Mouse (Mus musculus): ENCODE data around the gene Aqp1. TPM values are rescaled to one million over a fixed set of nuclear protein-coding genes. Genes with fewer than 3 reads are reported as not detected.

The Aqp1 gene
- total and polyA plus RNA-seq, 3 experiments = 50.3 TPM; not detected in 2

DNA sequence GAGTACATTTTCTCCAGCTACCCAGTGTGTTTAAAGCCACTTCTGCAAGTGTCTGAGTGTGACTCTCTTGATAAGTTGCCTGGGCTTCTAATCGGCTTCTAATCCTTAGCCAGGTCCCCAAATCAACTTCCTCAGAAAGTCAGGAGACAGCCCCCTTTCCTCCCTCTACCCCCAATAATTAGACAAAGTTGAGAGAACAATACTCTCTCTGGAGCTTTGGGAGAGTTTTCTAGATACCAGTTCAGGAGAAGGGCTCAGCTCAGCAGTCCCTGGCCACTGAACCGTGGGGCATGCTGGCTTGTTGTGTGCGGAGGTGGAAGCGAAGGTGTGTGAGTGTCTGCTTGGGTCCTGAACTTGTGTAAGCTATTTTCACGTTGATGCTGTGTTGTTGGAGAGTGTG is 1.0 kb downstream of the Aqp1 start:
- H3K27me3 ChIP-seq (ENCODE audit: insufficient read depth, low read length) = no peaks in the 10 kb centered on the region; the same call in 1 of the 2 replicates
- DNase-seq (ENCODE audit: low spot score) = no peak
- H3K4me1 ChIP-seq (ENCODE audit: insufficient read depth, low read depth, low read length) = no peaks in the 10 kb centered on the region
- ATAC-seq (ENCODE audit: extremely low read depth, insufficient number of reproducible peaks, low FRiP score, poor library complexity, severe bottlenecking) = no peak
- H3K4me3 ChIP-seq (ENCODE audit: low read depth, low read length) = no peak overlapping the region
- TF ChIP-seq TAL1 (conservative IDR thresholded peaks at IDR 0.05; ENCODE audit: low read depth, low read length) (no peak), GATA2 (IDR thresholded peaks at IDR 0.05; ENCODE audit: borderline replicate concordance, low read depth, low read length) (no peak), POLR2AphosphoS5 (IDR thresholded peaks at IDR 0.05; ENCODE audit: insufficient replicate concordance, low read depth, low read length) (no peak), CTCF (IDR thresholded peaks at IDR 0.05; ENCODE audit: low read depth, low read length) (no peak), GATA1 (IDR thresholded peaks at IDR 0.05; ENCODE audit: borderline replicate concordance, low read length) (no peak)
- no peaks in the 10 kb centered on the region for H3K36me3 ChIP-seq (replicated peaks)
- no peaks in the 10 kb centered on the region for H3K9me3 ChIP-seq (replicated peaks)

GRCm38 (mm10) chr6:55338077-55338476 is 1.8 kb downstream of the Aqp1 start:
- Histone ChIP-seq H3K9me3 (replicated peaks) (no peaks in the 10 kb centered on the region), H3K36me3 (replicated peaks) (no peaks in the 10 kb centered on the region), H3K4me3 (ENCODE audit: low read depth, low read length) (no peak overlapping the region), H3K27me3 (ENCODE audit: insufficient read depth, low read length) (no peaks in the 10 kb centered on the region; the same call in 1 of the 2 replicates), H3K4me1 (ENCODE audit: insufficient read depth, low read depth, low read length) (no peaks in the 10 kb centered on the region)
- no peak for ATAC-seq (ENCODE audit: extremely low read depth, insufficient number of reproducible peaks, low FRiP score, poor library complexity, severe bottlenecking)
- TF ChIP-seq GATA1 (IDR thresholded peaks at IDR 0.05; ENCODE audit: borderline replicate concordance, low read length) (no peak), GATA2 (IDR thresholded peaks at IDR 0.05; ENCODE audit: borderline replicate concordance, low read depth, low read length) (no peak), POLR2AphosphoS5 (IDR thresholded peaks at IDR 0.05; ENCODE audit: insufficient replicate concordance, low read depth, low read length) (no peak), TAL1 (conservative IDR thresholded peaks at IDR 0.05; ENCODE audit: low read depth, low read length) (no peak), CTCF (IDR thresholded peaks at IDR 0.05; ENCODE audit: low read depth, low read length) (no peak)
- DNase-seq (ENCODE audit: low spot score) = no peak

GRCm38 (mm10) chr6:55338934-55339825 is 2.9 kb downstream of the Aqp1 start:
- no peak for TF ChIP-seq POLR2AphosphoS5 (IDR thresholded peaks at IDR 0.05; ENCODE audit: insufficient replicate concordance, low read depth, low read length)
- Histone ChIP-seq H3K4me3 (ENCODE audit: low read depth, low read length) (no peak overlapping the region), H3K27me3 (ENCODE audit: insufficient read depth, low read length) (no peaks in the 10 kb centered on the region; the same call in 1 of the 2 replicates), H3K4me1 (ENCODE audit: insufficient read depth, low read depth, low read length) (no peaks in the 10 kb centered on the region), H3K9me3 (replicated peaks) (no peaks in the 10 kb centered on the region), H3K36me3 (replicated peaks) (no peaks in the 10 kb centered on the region)
- no peak for ATAC-seq (ENCODE audit: extremely low read depth, insufficient number of reproducible peaks, low FRiP score, poor library complexity, severe bottlenecking)
- DNase-seq (ENCODE audit: low spot score) = no peak

DNA sequence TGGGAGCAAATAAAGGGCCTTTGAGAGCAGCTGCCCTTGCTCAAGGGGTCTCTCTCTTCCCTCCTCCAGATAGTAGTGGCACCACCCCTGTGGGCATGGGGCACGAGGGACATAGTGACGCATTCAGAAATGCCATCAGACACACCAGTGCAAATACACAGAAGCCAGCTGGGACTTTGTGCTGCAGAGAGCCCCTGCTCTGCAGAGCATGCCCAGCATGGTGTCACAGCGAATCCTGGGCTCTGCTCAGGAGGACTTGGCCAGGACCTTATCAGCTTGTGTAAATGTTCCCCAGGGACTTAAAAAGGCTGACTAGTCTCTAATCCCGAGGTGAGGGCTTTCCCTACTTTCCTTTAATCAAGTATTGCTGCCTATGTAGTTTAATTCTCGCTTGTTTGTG is 5.5 kb downstream of the Aqp1 start:
- no peak for TF ChIP-seq POLR2AphosphoS5 (IDR thresholded peaks at IDR 0.05; ENCODE audit: insufficient replicate concordance, low read depth, low read length)
- TF ChIP-seq GATA1 (IDR thresholded peaks at IDR 0.05; ENCODE audit: borderline replicate concordance, low read length) = no peak
- TF ChIP-seq GATA2 (IDR thresholded peaks at IDR 0.05; ENCODE audit: borderline replicate concordance, low read depth, low read length) = no peak
- TF ChIP-seq CTCF (IDR thresholded peaks at IDR 0.05; ENCODE audit: low read depth, low read length) = no peak
- TF ChIP-seq TAL1 (conservative IDR thresholded peaks at IDR 0.05; ENCODE audit: low read depth, low read length) = no peak
- Histone ChIP-seq H3K4me3 (ENCODE audit: low read depth, low read length) (no peak overlapping the region), H3K27me3 (ENCODE audit: insufficient read depth, low read length) (no peaks in the 10 kb centered on the region; the same call in 1 of the 2 replicates), H3K4me1 (ENCODE audit: insufficient read depth, low read depth, low read length) (no peaks in the 10 kb centered on the region), H3K36me3 (replicated peaks) (no peaks in the 10 kb centered on the region), H3K9me3 (replicated peaks) (no peaks in the 10 kb centered on the region)
- no peak for ATAC-seq (ENCODE audit: extremely low read depth, insufficient number of reproducible peaks, low FRiP score, poor library complexity, severe bottlenecking)
- DNase-seq (ENCODE audit: low spot score) = no peak

DNA sequence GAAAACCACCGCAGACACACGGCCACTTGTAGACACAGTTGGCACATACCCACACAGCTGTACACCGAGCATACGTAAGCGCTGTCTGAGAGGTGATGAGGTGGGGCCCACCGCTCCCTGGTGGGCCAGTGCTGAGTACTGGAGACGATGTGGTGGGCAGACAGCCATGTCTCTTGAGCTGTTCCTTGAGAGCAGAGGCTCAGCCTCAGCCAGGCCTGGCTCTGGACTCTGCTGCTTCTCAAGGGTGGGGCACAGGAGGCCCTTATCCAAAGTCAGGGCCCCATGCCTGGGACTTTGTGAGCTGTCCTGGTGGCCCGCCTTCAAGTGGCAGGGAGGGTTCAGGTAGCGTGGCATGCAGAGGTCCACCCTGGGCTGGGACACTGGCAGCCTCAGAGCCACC is 6.1 kb downstream of the Aqp1 start:
- no peaks in the 10 kb centered on the region for H3K36me3 ChIP-seq (replicated peaks)
- H3K4me1 ChIP-seq (ENCODE audit: insufficient read depth, low read depth, low read length) = no peaks in the 10 kb centered on the region
- H3K4me3 ChIP-seq (ENCODE audit: low read depth, low read length) = no peak overlapping the region
- no peaks in the 10 kb centered on the region for H3K9me3 ChIP-seq (replicated peaks)
- H3K27me3 ChIP-seq (ENCODE audit: insufficient read depth, low read length) = no peaks in the 10 kb centered on the region; the same call in 1 of the 2 replicates
- no peak for DNase-seq (ENCODE audit: low spot score)
- TF ChIP-seq TAL1 (conservative IDR thresholded peaks at IDR 0.05; ENCODE audit: low read depth, low read length) (no peak), GATA1 (IDR thresholded peaks at IDR 0.05; ENCODE audit: borderline replicate concordance, low read length) (no peak), CTCF (IDR thresholded peaks at IDR 0.05; ENCODE audit: low read depth, low read length) (no peak), POLR2AphosphoS5 (IDR thresholded peaks at IDR 0.05; ENCODE audit: insufficient replicate concordance, low read depth, low read length) (no peak), GATA2 (IDR thresholded peaks at IDR 0.05; ENCODE audit: borderline replicate concordance, low read depth, low read length) (no peak)
- no peak for ATAC-seq (ENCODE audit: extremely low read depth, insufficient number of reproducible peaks, low FRiP score, poor library complexity, severe bottlenecking)

DNA sequence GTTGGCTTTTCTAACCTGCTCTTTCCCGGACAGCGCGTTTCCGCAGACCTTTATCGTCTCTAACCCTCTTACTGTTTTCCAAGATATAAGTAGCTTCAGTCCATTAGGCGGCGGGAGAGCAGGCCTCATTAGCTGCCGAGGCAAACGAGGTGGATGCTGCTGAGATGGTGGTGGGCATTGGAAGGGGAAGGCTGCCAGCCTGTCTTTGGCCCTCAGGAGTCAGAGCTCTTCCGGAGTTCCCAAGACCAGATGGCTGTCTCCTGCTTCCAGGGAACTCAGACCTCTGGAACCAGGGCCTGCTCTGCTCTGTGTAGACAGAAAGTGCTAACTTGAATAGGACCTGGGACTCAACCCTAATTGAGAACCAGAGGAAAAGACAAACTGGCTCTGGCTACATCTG is 7.2 kb downstream of the Aqp1 start:
- Histone ChIP-seq H3K4me1 (ENCODE audit: insufficient read depth, low read depth, low read length) (no peaks in the 10 kb centered on the region), H3K9me3 (replicated peaks) (no peaks in the 10 kb centered on the region), H3K4me3 (ENCODE audit: low read depth, low read length) (no peak overlapping the region), H3K36me3 (replicated peaks) (no peaks in the 10 kb centered on the region), H3K27me3 (ENCODE audit: insufficient read depth, low read length) (no peaks in the 10 kb centered on the region; the same call in 1 of the 2 replicates)
- DNase-seq (ENCODE audit: low spot score) (no peak), ATAC-seq (ENCODE audit: extremely low read depth, insufficient number of reproducible peaks, low FRiP score, poor library complexity, severe bottlenecking) (no peak)
- no peak for TF ChIP-seq GATA2 (IDR thresholded peaks at IDR 0.05; ENCODE audit: borderline replicate concordance, low read depth, low read length)
- TF ChIP-seq POLR2AphosphoS5 (IDR thresholded peaks at IDR 0.05; ENCODE audit: insufficient replicate concordance, low read depth, low read length) = no peak
- TF ChIP-seq CTCF (IDR thresholded peaks at IDR 0.05; ENCODE audit: low read depth, low read length) = no peak
- no peak for TF ChIP-seq TAL1 (conservative IDR thresholded peaks at IDR 0.05; ENCODE audit: low read depth, low read length)
- TF ChIP-seq GATA1 (IDR thresholded peaks at IDR 0.05; ENCODE audit: borderline replicate concordance, low read length) = no peak

All from G1E (cell line).